Mouse (Mus musculus): Measurements from ENCODE around the gene Ptprg.

GRCm38 (mm10) chr14:12243726-12244125, 690.4 kb downstream of the Ptprg start:
- TF ChIP-seq POLR2A (IDR thresholded peaks at IDR 0.05; ENCODE audit: low read depth, low read length) (no peak), CTCF (IDR thresholded peaks at IDR 0.05; ENCODE audit: extremely low read depth, insufficient read length, insufficient replicate concordance, low read depth, low read length) (no peak)

All from small intestine, adult 2 months (tissue).